Mouse (Mus musculus) embryonic facial prominence, embryonic 11.5 days (tissue): ENCODE results near the gene En1. TPM values are rescaled to one million over a fixed set of nuclear protein-coding genes. Genes with fewer than 3 reads are reported as not detected.

Experiments
- ATAC-seq: fragments of 200-750 bp; cut with Nextera tagmentation; replicated peaks from 2 replicates; pipeline ENCODE4 v1.8.0; 2017; ENCODE audit warnings: low read depth; ENCODE audit not compliant: insufficient number of reproducible peaks, low FRiP score, low TSS enrichment
- DNase-seq: peaks from one replicate; pipeline ENCODE4 v3.0.0-alpha.2; 2015; ENCODE audit warnings: low spot score
- H3K27ac ChIP-seq: fragments of 300-500 bp; sonication (generic); replicated peaks from 2 replicates; pipeline ENCODE4 v1.5.1; 2014; ENCODE audit warnings: mild to moderate bottlenecking, low read depth, low read length, control low read depth
- H3K27me3 ChIP-seq: fragments of 300-500 bp; sonication (generic); 2 replicates; pipeline ENCODE4 v1.6.1; 2014; ENCODE audit warnings: mild to moderate bottlenecking, low read length, moderate library complexity, mixed read lengths; ENCODE audit not compliant: control insufficient read depth, insufficient read depth
- H3K36me3 ChIP-seq: fragments of 300-500 bp; sonication (generic); replicated peaks from 2 replicates; pipeline ENCODE4 v1.6.1; 2014; ENCODE audit warnings: low read depth, mild to moderate bottlenecking, low read length, moderate library complexity, mixed read lengths; ENCODE audit not compliant: control insufficient read depth, insufficient read depth
- H3K4me1 ChIP-seq: fragments of 300-500 bp; sonication (generic); 2 replicates; pipeline ENCODE4 v1.6.1; 2014; ENCODE audit warnings: low read length, mixed read lengths; ENCODE audit not compliant: control insufficient read depth, insufficient read depth
- H3K4me2 ChIP-seq: fragments of 300-500 bp; sonication (generic); 2 replicates; pipeline ENCODE4 v1.6.1; 2014; ENCODE audit warnings: low read depth, mild to moderate bottlenecking, control low read depth, low read length, moderate library complexity
- H3K4me3 ChIP-seq: fragments of 300-500 bp; sonication (generic); 2 replicates; pipeline ENCODE4 v1.5.1; 2014; ENCODE audit warnings: low read depth, low read length, control low read depth
- H3K9ac ChIP-seq: fragments of 300-500 bp; sonication (generic); replicated peaks from 2 replicates; pipeline ENCODE4 v1.6.1; 2014; ENCODE audit warnings: mild to moderate bottlenecking, control low read depth, low read length
- H3K9me3 ChIP-seq: fragments of 300-500 bp; sonication (generic); replicated peaks from 2 replicates; pipeline ENCODE4 v1.6.1; 2016; ENCODE audit warnings: mild to moderate bottlenecking, low read length, inconsistent platforms, mixed read lengths; ENCODE audit not compliant: control insufficient read depth
- WGBS: fragments of 180-500 bp; shearing (Covaris S2); extraction: QIAGEN DNeasy Blood & Tissue Kit; methylation state at CpG from one replicate; pipeline ENCODE4 v1.1.7; 2014; 5-methylcytosine and 5-hydroxymethylcytosine counted together
- polyA plus RNA-seq: library from polyadenylated mRNA; unstranded; fragments of >200 nt; fragmentation: Nextera tagmentation; extraction: Ambion mirVana; gene quantifications from 2 replicates; pipeline ENCODE4 v1.2.1, GENCODE M21; 2014

The En1 gene
- polyA plus RNA-seq, 1 experiment from 2014 or later: 1.4 TPM

GRCm38 (mm10) chr1:120596784-120597183 is 5.4 kb upstream of the En1 start:
- Histone ChIP-seq H3K4me1 (no peaks in the 10 kb centered on the region; the same call in 1 of the 2 replicates), H3K27me3 (peaks cover 75% of the 10 kb centered on the region), H3K9me3 (no peaks in the 10 kb centered on the region), H3K4me2 (peak overlapping the region; percentile 26), H3K4me3 (peak overlapping the region; percentile 11; the same call in 1 of the 2 replicates), H3K27ac (no peak overlapping the region), H3K9ac (no peak overlapping the region), H3K36me3 (no peaks in the 10 kb centered on the region)
- ATAC-seq (no peak), DNase-seq (no peak)
- WGBS: under 1% methylated on average over 19 of the region's 19 CpGs

DNA sequence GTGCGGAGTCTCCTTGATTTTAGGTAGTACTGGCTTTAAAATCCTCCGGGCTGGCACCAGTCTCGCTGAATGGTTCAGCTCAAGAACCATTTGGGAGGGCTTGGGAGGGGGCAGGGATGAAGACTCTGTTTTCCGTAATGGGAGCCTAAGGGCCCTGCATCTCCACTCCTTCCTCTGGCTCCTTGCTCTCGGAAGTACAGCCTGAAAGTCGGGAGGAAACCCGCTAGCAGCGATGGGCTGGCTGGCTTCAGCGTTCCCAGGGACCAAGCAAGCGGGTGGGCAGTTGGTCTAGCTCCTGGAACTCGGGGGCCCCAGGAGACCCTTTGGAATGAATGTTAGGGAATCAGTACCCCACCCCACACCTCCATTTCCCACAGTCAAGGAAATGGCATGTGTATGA is 4.9 kb upstream of the En1 start:
- under 1% methylated on average over 11 of the region's 11 CpGs for WGBS

GRCm38 (mm10) chr1:120598196-120598940 is 3.9 kb upstream of the En1 start:
- Histone ChIP-seq H3K27me3 (peaks cover 68% of the 10 kb centered on the region), H3K4me2 (no peak overlapping the region), H3K27ac (no peak overlapping the region), H3K36me3 (no peaks in the 10 kb centered on the region), H3K9ac (no peak overlapping the region), H3K4me3 (no peak overlapping the region), H3K9me3 (no peaks in the 10 kb centered on the region), H3K4me1 (peaks cover 2% of the 10 kb centered on the region)
- DNase-seq (no peak), ATAC-seq (no peak)
- 2% methylated on average over 16 of the region's 16 CpGs for WGBS

More for the DNA sequence above, 4.9 kb upstream of the En1 start:
- Histone ChIP-seq H3K36me3 (no peaks in the 10 kb centered on the region), H3K9ac (no peak overlapping the region), H3K27me3 (peaks cover 72% of the 10 kb centered on the region), H3K9me3 (no peaks in the 10 kb centered on the region), H3K4me1 (no peaks in the 10 kb centered on the region; the same call in 1 of the 2 replicates), H3K27ac (no peak overlapping the region), H3K4me2 (no peak overlapping the region), H3K4me3 (no peak overlapping the region)
- DNase-seq (no peak), ATAC-seq (no peak)

GRCm38 (mm10) chr1:120599321-120600148 is 2.7 kb upstream of the En1 start:
- no peaks in the 10 kb centered on the region for H3K9me3 ChIP-seq
- DNase-seq (no peak), ATAC-seq (no peak)
- H3K4me1 ChIP-seq: peaks cover 2% of the 10 kb centered on the region
- H3K4me2 ChIP-seq: no peak overlapping the region
- no peak overlapping the region for H3K9ac ChIP-seq
- no peaks in the 10 kb centered on the region for H3K36me3 ChIP-seq
- H3K4me3 ChIP-seq: no peak overlapping the region
- WGBS: 2% methylated on average over 25 of the region's 25 CpGs
- H3K27me3 ChIP-seq: peaks cover 66% of the 10 kb centered on the region
- H3K27ac ChIP-seq: no peak overlapping the region

DNA sequence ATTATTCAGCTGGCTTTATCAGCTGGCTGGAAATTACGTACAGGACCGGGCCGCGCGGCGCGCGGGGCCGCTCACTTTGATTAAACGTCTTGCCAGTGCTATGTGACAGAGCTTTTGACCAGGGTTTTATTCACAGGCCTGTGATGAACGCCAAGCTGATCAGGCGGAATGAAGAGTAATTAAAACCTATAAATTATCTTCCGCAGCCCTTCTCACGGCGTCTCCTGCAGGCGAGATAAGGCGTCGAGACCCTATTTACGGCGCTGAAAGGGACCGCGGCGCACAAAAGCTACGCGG is 2.1 kb upstream of the En1 start:
- H3K27me3 ChIP-seq: peaks cover 66% of the 10 kb centered on the region
- H3K4me1 ChIP-seq: peaks cover 2% of the 10 kb centered on the region
- no peaks in the 10 kb centered on the region for H3K36me3 ChIP-seq
- WGBS: under 1% methylated on average over 25 of the region's 25 CpGs
- peak; percentile 49 for DNase-seq
- no peak overlapping the region for H3K9ac ChIP-seq
- no peak overlapping the region for H3K27ac ChIP-seq
- no peak for ATAC-seq
- H3K9me3 ChIP-seq: no peaks in the 10 kb centered on the region
- H3K4me2 ChIP-seq: no peak overlapping the region
- H3K4me3 ChIP-seq: no peak overlapping the region

GRCm38 (mm10) chr1:120600516-120601252 is 1.5 kb upstream of the En1 start:
- Histone ChIP-seq H3K36me3 (no peaks in the 10 kb centered on the region), H3K9ac (no peak overlapping the region), H3K4me1 (peaks cover 2% of the 10 kb centered on the region), H3K9me3 (no peaks in the 10 kb centered on the region), H3K27ac (no peak overlapping the region), H3K4me3 (no peak overlapping the region), H3K27me3 (peaks cover 66% of the 10 kb centered on the region), H3K4me2 (no peak overlapping the region)
- under 1% methylated on average over 19 of the region's 19 CpGs for WGBS
- DNase-seq (no peak), ATAC-seq (no peak)

DNA sequence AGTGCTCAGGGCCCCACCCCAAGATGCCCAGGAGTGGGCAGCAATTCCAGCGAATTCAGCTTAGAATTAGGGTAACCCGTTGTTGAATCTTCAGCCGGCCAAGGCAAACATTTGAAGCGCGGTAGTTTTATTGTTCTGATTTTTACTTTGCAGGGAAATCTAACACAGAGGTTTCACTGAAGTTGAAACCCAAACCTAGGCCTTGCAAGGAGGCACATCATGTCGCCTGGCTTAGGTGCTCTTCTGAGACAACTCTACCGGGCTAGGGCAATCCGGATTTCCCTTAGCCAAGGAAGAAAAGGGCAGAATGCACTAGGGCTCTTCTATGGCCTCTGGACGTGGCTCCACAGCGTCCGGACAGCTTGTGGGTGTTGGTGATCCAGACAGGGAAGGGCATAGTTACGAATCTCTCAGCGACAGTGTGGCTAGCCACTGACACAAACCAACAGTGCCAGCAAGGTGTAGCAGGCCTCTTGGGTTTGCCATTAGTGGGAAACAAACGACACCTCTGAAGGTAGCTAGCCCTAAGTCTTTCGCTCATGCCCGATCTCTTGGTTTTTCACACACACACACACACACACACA is 873 bp upstream of the En1 start:
- Histone ChIP-seq H3K9ac (no peak overlapping the region), H3K36me3 (no peaks in the 10 kb centered on the region), H3K9me3 (no peaks in the 10 kb centered on the region), H3K27ac (no peak overlapping the region), H3K27me3 (peaks cover 63% of the 10 kb centered on the region), H3K4me1 (peaks cover 2% of the 10 kb centered on the region), H3K4me3 (no peak overlapping the region), H3K4me2 (no peak overlapping the region)
- DNase-seq: no peak
- no peak for ATAC-seq
- WGBS: under 1% methylated on average over 16 of the region's 16 CpGs
